Comparison of ENCODE assay signal across 9 mouse cellular contexts in genomic region chr9:39603333-39603845, GRCm38 (mm10). TPM values are rescaled to one million over a fixed set of nuclear protein-coding genes. Genes with fewer than 3 reads are reported as not detected.
DNase-seq lines count a peak whose midpoint lies in the region; ATAC-seq and TF ChIP-seq lines count a peak whose summit lies in the region.
"Had no signal": no experiment of that assay in that cellular context is flagged by ENCODE, and none has a peak within 500 bp of the region (broad histone marks: within the 10 kb centered on the region; RNA-seq: fewer than 3 reads in every experiment).

No protein-coding gene starts in this region.

- H3K9ac ChIP-seq in lung, embryonic 14.5 days, result peak overlapping the region; percentile 34
- H3K9ac ChIP-seq in liver, embryonic 11.5 days (ENCODE audit: low read depth, low read length), result no peak overlapping the region
- H3K9ac ChIP-seq in stomach, postnatal 0 days (ENCODE audit: low read length), result 0 out of 2 replicates have a peak overlapping the region, but pooled peaks have one; percentile 18

- H3K36me3 ChIP-seq in lung, embryonic 14.5 days (ENCODE audit: insufficient read depth), result no peaks in the 10 kb centered on the region
- no peaks in the 10 kb centered on the region for H3K36me3 ChIP-seq in liver, embryonic 11.5 days (ENCODE audit: control insufficient read depth, insufficient read depth, low read length)
- H3K36me3 ChIP-seq in stomach, postnatal 0 days (ENCODE audit: control insufficient read depth, insufficient read depth, low read length), result no peaks in the 10 kb centered on the region

- H3K27me3 ChIP-seq in lung, embryonic 14.5 days (ENCODE audit: insufficient read depth, low read length), result no peaks in the 10 kb centered on the region
- peaks cover 3% of the 10 kb centered on the region; the same call in 1 of the 2 replicates for H3K27me3 ChIP-seq in liver, embryonic 11.5 days (replicated peaks; ENCODE audit: control insufficient read depth, insufficient read depth, low read length)
- no peaks in the 10 kb centered on the region for H3K27me3 ChIP-seq in stomach, postnatal 0 days (ENCODE audit: control insufficient read depth, insufficient read depth, low read length)
- peaks cover 2% of the 10 kb centered on the region; the same call in 1 of the 2 replicates for H3K27me3 ChIP-seq in cerebellum, adult 2 months (ENCODE audit: control insufficient read depth, insufficient read depth, low read length)

- peak; percentile 65 for DNase-seq in lung, embryonic 14.5 days
- DNase-seq in lung, adult 18-20 months, result no peak
- peak; percentile 72 for DNase-seq in embryo, embryonic 11 days
- DNase-seq in liver, embryonic 11.5 days (ENCODE audit: low spot score), result no peak
- DNase-seq in stomach, postnatal 0 days (ENCODE audit: low spot score), result peak; percentile 33
- DNase-seq in right cerebral cortex, postnatal 14 days, result no peak
- no peak for DNase-seq in cerebellum, adult 2 months

- no peak for TF ChIP-seq POLR2A in cerebellum, adult 2 months (IDR thresholded peaks at IDR 0.05; ENCODE audit: borderline replicate concordance, insufficient read depth, low read length)

- no peak overlapping the region for H3K27ac ChIP-seq in lung, embryonic 14.5 days (ENCODE audit: low read depth)
- no peak overlapping the region for H3K27ac ChIP-seq in liver, embryonic 11.5 days (ENCODE audit: low read depth, low read length)
- no peak overlapping the region for H3K27ac ChIP-seq in stomach, postnatal 0 days (replicated peaks)
- no peak overlapping the region for H3K27ac ChIP-seq in cerebellum, adult 2 months (ENCODE audit: insufficient read depth, low read length)

- H3K9me3 ChIP-seq in lung, embryonic 14.5 days (ENCODE audit: low read depth, low read length), result no peaks in the 10 kb centered on the region
- H3K9me3 ChIP-seq in liver, embryonic 11.5 days (ENCODE audit: control insufficient read depth, low read length), result no peaks in the 10 kb centered on the region
- no peaks in the 10 kb centered on the region for H3K9me3 ChIP-seq in stomach, postnatal 0 days (ENCODE audit: control insufficient read depth, low read length)

- WGBS in lung, embryonic 14.5 days, result under 1% methylated on average over 9 of the region's 9 CpGs
- 3% methylated on average over 9 of the region's 9 CpGs for WGBS in liver, embryonic 11.5 days
- WGBS in stomach, postnatal 0 days, result under 1% methylated on average over 9 of the region's 9 CpGs
- WGBS in cerebellum, adult 2 months, result under 1% methylated on average over 9 of the region's 9 CpGs

- no peak for TF ChIP-seq EP300 in stomach, postnatal 0 days (optimal IDR thresholded peaks at IDR 0.05)

- peak overlapping the region; percentile 37 for H3K4me3 ChIP-seq in lung, embryonic 14.5 days (ENCODE audit: low read depth, low read length)
- H3K4me3 ChIP-seq in liver, embryonic 11.5 days (ENCODE audit: low read depth, low read length), result peak overlapping the region; percentile 32
- peak overlapping the region; percentile 34 for H3K4me3 ChIP-seq in stomach, postnatal 0 days (ENCODE audit: low read depth, low read length)
- no peak overlapping the region for H3K4me3 ChIP-seq in cerebellum, adult 2 months (replicated peaks; ENCODE audit: insufficient read depth, low read depth, low read length)

- peak; percentile 90 for ATAC-seq in lung, embryonic 14.5 days (ENCODE audit: insufficient read depth)
- 0 out of 2 replicates have a peak, but pooled peaks have one; percentile 35 for ATAC-seq in granulocyte monocyte progenitor cell, adult 5-6 weeks (replicated peaks; ENCODE audit: poor library complexity, severe bottlenecking)
- no peak for ATAC-seq in liver, embryonic 11.5 days (replicated peaks; ENCODE audit: low FRiP score)
- no peak for ATAC-seq in stomach, postnatal 0 days (ENCODE audit: low FRiP score, low TSS enrichment)

- no peaks in the 10 kb centered on the region for H3K4me1 ChIP-seq in lung, embryonic 14.5 days (ENCODE audit: insufficient read depth)
- no peaks in the 10 kb centered on the region for H3K4me1 ChIP-seq in liver, embryonic 11.5 days (replicated peaks; ENCODE audit: control insufficient read depth, insufficient read depth, low read length)
- H3K4me1 ChIP-seq in stomach, postnatal 0 days (replicated peaks; ENCODE audit: control insufficient read depth, insufficient read depth), result no peaks in the 10 kb centered on the region
- H3K4me1 ChIP-seq in cerebellum, adult 2 months (ENCODE audit: control insufficient read depth, insufficient read depth, low read length), result no peaks in the 10 kb centered on the region

- peak overlapping the region; percentile 74 for H3K4me2 ChIP-seq in lung, embryonic 14.5 days
- H3K4me2 ChIP-seq in liver, embryonic 11.5 days, result peak overlapping the region; percentile 60
- H3K4me2 ChIP-seq in stomach, postnatal 0 days (replicated peaks; ENCODE audit: low read depth), result peak overlapping the region; percentile 62

- TF ChIP-seq CTCF in lung, embryonic 14.5 days (IDR thresholded peaks at IDR 0.05; ENCODE audit: low read depth), result no peak
- no peak for TF ChIP-seq CTCF in stomach, postnatal 0 days (IDR thresholded peaks at IDR 0.05; ENCODE audit: low read depth)
- no peak for TF ChIP-seq CTCF in cerebellum, adult 2 months (IDR thresholded peaks at IDR 0.05; ENCODE audit: borderline replicate concordance, insufficient read depth, low read depth, low read length)

RNA-seq across cellular contexts. Expression of gene AW551984, which starts 0.8 kb away (rescaled TPM):
- polyA plus RNA-seq in lung, embryonic 14.5 days (2014; fragmentation: Nextera tagmentation; extraction: Ambion mirVana), result 10.4 and 11.7 TPM in 2 replicates
- not detected in 2 replicates for total RNA-seq in granulocyte monocyte progenitor cell, adult 5-6 weeks (2014; fragmentation: Nextera tagmentation)
- not detected in 2 replicates for total RNA-seq in granulocyte monocyte progenitor cell, adult 5-6 weeks (2017)
- 10.6 and 13.7 TPM in 2 replicates for polyA plus RNA-seq in liver, embryonic 11.5 days (2014; fragmentation: Nextera tagmentation; extraction: Ambion mirVana)
- polyA plus RNA-seq in stomach, postnatal 0 days (2015; fragmentation: Nextera tagmentation; extraction: Ambion mirVana), result 10.6 and 12.5 TPM in 2 replicates
- polyA plus RNA-seq in cerebellum, adult 2 months (2012; rRNA removed), result 8.0 and 8.5 TPM in 2 replicates

RNA-seq across cellular contexts. Expression of gene Olfr148, which starts 7.1 kb away (rescaled TPM):
- polyA plus RNA-seq in lung, embryonic 14.5 days (2014; fragmentation: Nextera tagmentation; extraction: Ambion mirVana), result not detected in 2 replicates
- not detected in 2 replicates for total RNA-seq in granulocyte monocyte progenitor cell, adult 5-6 weeks (2014; fragmentation: Nextera tagmentation)
- not detected in 2 replicates for total RNA-seq in granulocyte monocyte progenitor cell, adult 5-6 weeks (2017)
- not detected in 2 replicates for polyA plus RNA-seq in liver, embryonic 11.5 days (2014; fragmentation: Nextera tagmentation; extraction: Ambion mirVana)
- polyA plus RNA-seq in stomach, postnatal 0 days (2015; fragmentation: Nextera tagmentation; extraction: Ambion mirVana), result not detected in 2 replicates
- not detected in 2 replicates for polyA plus RNA-seq in cerebellum, adult 2 months (2012; rRNA removed)
- polyA plus RNA-seq: liver, embryonic 16.5 days had no signal

RNA-seq across cellular contexts. Expression of gene Olfr960, which starts 17.8 kb away (rescaled TPM):
- not detected in 2 replicates for polyA plus RNA-seq in lung, embryonic 14.5 days (2014; fragmentation: Nextera tagmentation; extraction: Ambion mirVana)
- total RNA-seq in granulocyte monocyte progenitor cell, adult 5-6 weeks (2014; fragmentation: Nextera tagmentation), result not detected in 2 replicates
- total RNA-seq in granulocyte monocyte progenitor cell, adult 5-6 weeks (2017), result not detected in 2 replicates
- not detected in 2 replicates for polyA plus RNA-seq in liver, embryonic 11.5 days (2014; fragmentation: Nextera tagmentation; extraction: Ambion mirVana)
- polyA plus RNA-seq in stomach, postnatal 0 days (2015; fragmentation: Nextera tagmentation; extraction: Ambion mirVana), result not detected in 2 replicates
- polyA plus RNA-seq in cerebellum, adult 2 months (2012; rRNA removed), result not detected in 2 replicates
- polyA plus RNA-seq: liver, embryonic 16.5 days had no signal

RNA-seq across cellular contexts. Expression of gene Olfr959, which starts 28.0 kb away (rescaled TPM):
- not detected in 2 replicates for polyA plus RNA-seq in lung, embryonic 14.5 days (2014; fragmentation: Nextera tagmentation; extraction: Ambion mirVana)
- total RNA-seq in granulocyte monocyte progenitor cell, adult 5-6 weeks (2014; fragmentation: Nextera tagmentation), result not detected in 2 replicates
- total RNA-seq in granulocyte monocyte progenitor cell, adult 5-6 weeks (2017), result not detected in 2 replicates
- not detected in 2 replicates for polyA plus RNA-seq in liver, embryonic 11.5 days (2014; fragmentation: Nextera tagmentation; extraction: Ambion mirVana)
- not detected in 2 replicates for polyA plus RNA-seq in stomach, postnatal 0 days (2015; fragmentation: Nextera tagmentation; extraction: Ambion mirVana)
- polyA plus RNA-seq in cerebellum, adult 2 months (2012; rRNA removed), result not detected in 2 replicates
- polyA plus RNA-seq: liver, embryonic 16.5 days had no signal

RNA-seq across cellular contexts. Expression of gene Olfr961, which starts 41.5 kb away (rescaled TPM):
- polyA plus RNA-seq in lung, embryonic 14.5 days (2014; fragmentation: Nextera tagmentation; extraction: Ambion mirVana), result not detected in 2 replicates
- not detected in 2 replicates for total RNA-seq in granulocyte monocyte progenitor cell, adult 5-6 weeks (2014; fragmentation: Nextera tagmentation)
- not detected in 2 replicates for total RNA-seq in granulocyte monocyte progenitor cell, adult 5-6 weeks (2017)
- not detected in 2 replicates for polyA plus RNA-seq in liver, embryonic 11.5 days (2014; fragmentation: Nextera tagmentation; extraction: Ambion mirVana)
- polyA plus RNA-seq in stomach, postnatal 0 days (2015; fragmentation: Nextera tagmentation; extraction: Ambion mirVana), result not detected in 2 replicates
- polyA plus RNA-seq in cerebellum, adult 2 months (2012; rRNA removed), result not detected in 2 replicates
- polyA plus RNA-seq: liver, embryonic 16.5 days had no signal

Comparison
In these comparisons a context has a peak if more than half of its experiments do, and no peak if none do; other contexts are left out.
1. DNase-seq: peak in lung, embryonic 14.5 days (single experiment), embryo, embryonic 11 days (single experiment) and stomach, postnatal 0 days (single experiment); none in lung, adult 18-20 months (0 of 2), liver, embryonic 11.5 days (single experiment), right cerebral cortex, postnatal 14 days (single experiment) and cerebellum, adult 2 months (0 of 2).
2. ATAC-seq: peak in lung, embryonic 14.5 days (single experiment) and granulocyte monocyte progenitor cell, adult 5-6 weeks (single experiment); none in liver, embryonic 11.5 days (single experiment) and stomach, postnatal 0 days (single experiment).
3. Peak in every context shown above with its lines, with median percentiles within 50 percentile points of each other: H3K4me2 ChIP-seq.